Mouse (Mus musculus): ENCODE data around the gene Cdyl. TPM values are rescaled to one million over a fixed set of nuclear protein-coding genes. Genes with fewer than 3 reads are reported as not detected.

Gene Cdyl
- 17.6 and 19.1 TPM in 2 replicates for polyA plus RNA-seq (2014; fragmentation: Nextera tagmentation; extraction: Ambion mirVana)

DNA sequence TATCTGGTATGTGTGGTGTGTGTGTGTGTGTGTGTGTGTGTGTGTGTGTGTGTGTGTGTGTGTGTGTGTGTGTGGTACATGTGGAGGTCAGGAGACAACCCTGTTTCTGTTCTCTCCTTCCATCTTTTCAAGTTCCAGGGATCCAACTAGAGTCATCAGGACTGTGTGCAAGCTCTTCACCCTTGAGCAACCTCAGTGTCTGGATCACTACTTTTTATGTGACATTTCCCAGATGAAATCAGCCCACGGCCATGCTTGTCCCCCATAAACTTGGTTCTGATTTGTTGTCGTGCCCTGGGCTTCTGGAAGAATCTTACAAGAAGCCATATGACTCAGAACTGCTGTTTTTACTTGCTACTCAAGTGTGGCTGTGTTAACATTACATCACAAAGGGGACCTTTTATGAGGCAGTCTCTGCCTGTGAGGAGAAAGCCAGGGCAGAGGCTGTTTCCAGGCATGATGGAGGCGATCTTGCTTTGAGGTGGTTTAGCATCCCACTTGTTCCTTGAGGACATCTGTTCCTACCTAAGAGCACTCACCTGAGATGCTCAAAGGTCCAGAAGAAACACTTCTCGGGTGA, at the start of gene Cdyl:
Gene Cdyl (plus strand): TSS at position 428 of the 580 bp plus-strand sequence.
- no peaks in the 10 kb centered on the region for H3K9me3 ChIP-seq (ENCODE audit: control insufficient read depth, low read length)
- DNase-seq (ENCODE audit: low spot score) = no peak
- no peaks in the 10 kb centered on the region for H3K4me1 ChIP-seq (replicated peaks; ENCODE audit: control insufficient read depth, insufficient read depth, low read length)
- no peak within 1 kb of the TSS for H3K4me2 ChIP-seq
- no peak within 1 kb of the TSS for H3K27ac ChIP-seq (ENCODE audit: low read depth, low read length)
- no peak for ATAC-seq (replicated peaks; ENCODE audit: low FRiP score)
- no peaks in the 10 kb centered on the region for H3K36me3 ChIP-seq (ENCODE audit: control insufficient read depth, insufficient read depth, low read length)
- WGBS = 71% methylated on average over 4 of the region's 4 CpGs
- no peaks in the 10 kb centered on the region for H3K27me3 ChIP-seq (replicated peaks; ENCODE audit: control insufficient read depth, insufficient read depth, low read length)
- no peak within 1 kb of the TSS for H3K9ac ChIP-seq (ENCODE audit: low read depth, low read length)
- H3K4me3 ChIP-seq (ENCODE audit: low read depth, low read length) = no peak within 1 kb of the TSS

DNA sequence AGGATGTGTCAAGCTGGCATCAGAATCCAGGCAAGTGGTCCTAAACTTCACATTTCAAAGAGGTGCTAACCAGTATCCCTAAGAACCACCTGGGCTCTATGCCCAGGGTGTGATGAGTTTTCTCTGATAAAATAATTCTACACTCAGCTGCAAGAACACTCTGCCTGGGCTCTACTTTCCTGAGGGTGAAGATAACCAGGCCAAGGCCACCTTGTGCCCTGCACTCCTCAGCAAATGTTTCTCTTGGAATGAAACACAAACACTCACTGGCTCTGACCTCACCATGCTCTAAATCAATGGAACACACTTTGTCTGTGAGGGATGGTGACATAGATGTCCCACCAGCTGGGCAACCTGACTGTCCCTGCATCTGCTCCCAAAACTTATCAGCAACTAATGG, 48.9 kb upstream of the Cdyl start:
- Histone ChIP-seq H3K4me3 (ENCODE audit: low read depth, low read length) (no peak overlapping the region), H3K27me3 (replicated peaks; ENCODE audit: control insufficient read depth, insufficient read depth, low read length) (no peaks in the 10 kb centered on the region), H3K9ac (ENCODE audit: low read depth, low read length) (no peak overlapping the region), H3K36me3 (ENCODE audit: control insufficient read depth, insufficient read depth, low read length) (no peaks in the 10 kb centered on the region), H3K4me1 (replicated peaks; ENCODE audit: control insufficient read depth, insufficient read depth, low read length) (peaks cover 17% of the 10 kb centered on the region), H3K4me2 (no peak overlapping the region), H3K27ac (ENCODE audit: low read depth, low read length) (no peak overlapping the region), H3K9me3 (ENCODE audit: control insufficient read depth, low read length) (no peaks in the 10 kb centered on the region)
- DNase-seq (ENCODE audit: low spot score) (peak; percentile 15), ATAC-seq (replicated peaks; ENCODE audit: low FRiP score) (no peak)

DNA sequence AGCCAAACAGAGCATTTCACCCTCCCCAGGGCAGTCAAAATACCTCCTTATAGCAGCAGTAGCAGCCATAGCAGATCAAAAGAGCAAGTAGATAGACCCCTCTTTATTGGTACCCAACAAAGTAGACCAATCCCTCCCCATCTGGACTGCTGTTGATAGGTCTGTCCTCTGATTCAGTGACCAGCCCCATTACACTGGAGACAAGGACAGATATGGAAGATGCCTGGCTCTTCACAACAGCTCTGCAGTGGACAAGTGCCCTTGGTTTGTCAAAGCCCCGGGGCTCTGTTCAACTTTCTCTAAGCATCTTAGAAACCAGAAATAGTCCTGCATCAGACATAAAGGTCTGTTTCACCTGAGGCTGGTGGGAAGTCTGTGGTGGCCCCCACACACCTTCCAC, 47.1 kb upstream of the Cdyl start:
- Histone ChIP-seq H3K9ac (ENCODE audit: low read depth, low read length) (no peak overlapping the region), H3K9me3 (ENCODE audit: control insufficient read depth, low read length) (no peaks in the 10 kb centered on the region), H3K4me1 (replicated peaks; ENCODE audit: control insufficient read depth, insufficient read depth, low read length) (peaks cover 24% of the 10 kb centered on the region), H3K27me3 (replicated peaks; ENCODE audit: control insufficient read depth, insufficient read depth, low read length) (no peaks in the 10 kb centered on the region), H3K4me3 (ENCODE audit: low read depth, low read length) (no peak overlapping the region), H3K27ac (ENCODE audit: low read depth, low read length) (no peak overlapping the region), H3K4me2 (no peak overlapping the region), H3K36me3 (ENCODE audit: control insufficient read depth, insufficient read depth, low read length) (no peaks in the 10 kb centered on the region)
- ATAC-seq (replicated peaks; ENCODE audit: low FRiP score) (no peak), DNase-seq (ENCODE audit: low spot score) (peak; percentile 11)
- 84% methylated on average over 1 of the region's 1 CpGs for WGBS

DNA sequence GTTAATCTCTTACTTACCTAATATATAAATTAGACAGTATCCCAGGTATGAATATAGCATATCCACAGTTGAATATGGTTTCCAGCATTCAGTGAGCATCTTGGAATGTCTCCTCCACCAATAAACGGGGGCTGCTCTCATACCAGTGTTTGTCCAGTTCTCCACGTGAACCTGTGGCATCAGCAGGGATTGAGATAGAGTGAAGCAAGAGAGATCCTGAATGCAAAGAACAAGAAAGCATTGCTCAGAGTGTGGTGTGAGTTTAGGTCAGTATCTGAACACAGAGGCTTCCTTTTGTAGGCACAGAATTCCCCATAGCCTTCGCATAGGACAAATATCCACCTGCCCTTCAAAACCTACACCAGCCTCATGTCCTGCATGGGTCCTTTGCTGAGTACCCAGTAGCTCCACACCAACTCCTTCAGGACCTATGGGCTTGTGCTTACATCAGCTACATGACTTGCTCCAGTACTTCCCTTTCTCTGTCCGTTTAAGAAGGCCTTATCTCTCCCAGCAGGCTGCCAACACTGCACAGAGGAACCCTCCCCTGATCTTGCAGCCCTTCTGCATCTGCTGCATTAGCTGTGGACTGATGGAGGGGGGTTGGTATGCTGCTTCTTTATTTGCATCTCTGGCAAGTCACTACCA, 44.7 kb upstream of the Cdyl start:
- Histone ChIP-seq H3K9ac (ENCODE audit: low read depth, low read length) (0 out of 2 replicates have a peak overlapping the region, but pooled peaks have one; percentile 9), H3K4me1 (replicated peaks; ENCODE audit: control insufficient read depth, insufficient read depth, low read length) (peaks cover 22% of the 10 kb centered on the region), H3K9me3 (ENCODE audit: control insufficient read depth, low read length) (no peaks in the 10 kb centered on the region), H3K4me3 (ENCODE audit: low read depth, low read length) (no peak overlapping the region), H3K27ac (ENCODE audit: low read depth, low read length) (peak overlapping the region; percentile 75), H3K27me3 (replicated peaks; ENCODE audit: control insufficient read depth, insufficient read depth, low read length) (no peaks in the 10 kb centered on the region), H3K4me2 (peak overlapping the region; percentile 18; the same call in 1 of the 2 replicates), H3K36me3 (ENCODE audit: control insufficient read depth, insufficient read depth, low read length) (no peaks in the 10 kb centered on the region)
- ATAC-seq (replicated peaks; ENCODE audit: low FRiP score) (peak; percentile 99), DNase-seq (ENCODE audit: low spot score) (peak; percentile 38)
- 30% methylated on average over 4 of the region's 4 CpGs for WGBS

DNA sequence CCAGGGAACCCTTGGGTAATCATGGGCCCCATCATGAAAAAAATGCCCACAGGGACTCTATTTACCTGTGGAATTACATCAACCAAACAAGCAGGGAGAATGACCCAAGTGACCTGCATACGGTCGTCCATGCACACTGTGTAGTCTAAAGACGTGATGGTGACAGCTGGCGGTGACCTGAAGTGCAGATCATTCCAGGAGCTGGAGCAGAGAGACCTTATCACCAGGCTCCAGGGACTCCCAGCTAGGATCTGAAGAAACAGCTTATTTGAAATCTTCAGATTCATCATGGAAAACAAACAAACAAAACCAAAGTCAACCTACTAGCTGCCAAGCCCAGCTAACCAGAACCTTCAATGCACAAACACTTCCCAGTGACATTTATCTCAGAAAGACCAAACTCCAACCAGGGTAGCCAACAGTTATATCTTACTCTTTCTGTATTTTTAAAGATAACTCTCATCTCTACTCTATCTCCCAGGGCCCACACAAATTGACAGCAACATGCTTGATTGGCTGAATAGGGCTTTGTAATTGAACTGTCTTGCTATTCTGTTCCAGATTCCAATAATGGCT, 43.0 kb upstream of the Cdyl start:
- peak overlapping the region; percentile 16; the same call in 1 of the 2 replicates for H3K4me2 ChIP-seq
- H3K27ac ChIP-seq (ENCODE audit: low read depth, low read length) = peak overlapping the region; percentile 15; the same call in 1 of the 2 replicates
- peak; percentile 30; the same call in 1 of the 2 replicates for ATAC-seq (replicated peaks; ENCODE audit: low FRiP score)

DNA sequence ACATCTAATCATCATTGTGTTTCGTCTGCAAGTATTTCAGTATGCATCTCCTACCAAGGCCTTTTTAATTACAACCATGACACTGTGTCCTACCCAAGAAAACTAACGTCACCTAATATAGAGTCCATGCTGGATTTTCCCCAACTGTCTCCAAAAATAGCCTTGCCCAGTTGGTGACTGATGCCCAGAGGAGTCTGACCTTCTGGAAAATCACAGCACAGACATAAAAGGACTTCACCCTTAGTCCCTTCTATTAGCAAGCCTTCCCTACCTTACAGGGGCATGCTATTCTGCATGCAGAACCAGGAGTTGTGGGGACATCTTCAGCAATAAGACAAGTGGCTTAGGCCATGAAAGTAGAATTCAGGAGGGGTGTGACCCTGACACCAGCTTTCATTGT, 40.3 kb upstream of the Cdyl start:
- Histone ChIP-seq H3K4me2 (no peak overlapping the region), H3K27me3 (replicated peaks; ENCODE audit: control insufficient read depth, insufficient read depth, low read length) (no peaks in the 10 kb centered on the region), H3K27ac (ENCODE audit: low read depth, low read length) (no peak overlapping the region), H3K36me3 (ENCODE audit: control insufficient read depth, insufficient read depth, low read length) (no peaks in the 10 kb centered on the region), H3K9me3 (ENCODE audit: control insufficient read depth, low read length) (no peaks in the 10 kb centered on the region), H3K4me3 (ENCODE audit: low read depth, low read length) (no peak overlapping the region), H3K4me1 (replicated peaks; ENCODE audit: control insufficient read depth, insufficient read depth, low read length) (peaks cover 22% of the 10 kb centered on the region), H3K9ac (ENCODE audit: low read depth, low read length) (no peak overlapping the region)
- ATAC-seq (replicated peaks; ENCODE audit: low FRiP score) (no peak), DNase-seq (ENCODE audit: low spot score) (no peak)
- 76% methylated on average over 2 of the region's 2 CpGs for WGBS

More for the DNA sequence above, 43.0 kb upstream of the Cdyl start:
- Histone ChIP-seq H3K4me1 (replicated peaks; ENCODE audit: control insufficient read depth, insufficient read depth, low read length) (peaks cover 22% of the 10 kb centered on the region), H3K36me3 (ENCODE audit: control insufficient read depth, insufficient read depth, low read length) (no peaks in the 10 kb centered on the region), H3K9me3 (ENCODE audit: control insufficient read depth, low read length) (no peaks in the 10 kb centered on the region), H3K4me3 (ENCODE audit: low read depth, low read length) (no peak overlapping the region), H3K9ac (ENCODE audit: low read depth, low read length) (no peak overlapping the region), H3K27me3 (replicated peaks; ENCODE audit: control insufficient read depth, insufficient read depth, low read length) (no peaks in the 10 kb centered on the region)
- WGBS = 58% methylated on average over 4 of the region's 4 CpGs
- DNase-seq (ENCODE audit: low spot score) = no peak

DNA sequence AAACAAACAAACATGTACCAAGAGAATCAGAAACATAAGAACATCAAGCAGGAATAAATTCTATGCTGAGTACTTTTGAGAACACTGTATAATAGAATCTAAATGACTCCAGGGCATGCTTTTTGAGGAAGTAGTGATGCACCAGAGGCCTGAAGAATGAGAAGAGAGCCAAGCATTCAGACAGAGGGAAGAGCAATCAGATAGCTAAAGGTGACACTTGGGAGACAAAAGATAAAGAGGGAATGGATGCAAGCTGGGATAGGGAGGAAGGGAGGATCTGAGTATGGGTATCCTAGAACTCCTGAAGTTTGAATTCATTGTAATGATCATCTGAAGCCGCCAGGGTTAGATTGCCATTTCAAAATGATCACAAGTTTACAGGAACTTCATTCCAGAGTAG, 38.9 kb upstream of the Cdyl start:
- 61% methylated on average over 1 of the region's 1 CpGs for WGBS

DNA sequence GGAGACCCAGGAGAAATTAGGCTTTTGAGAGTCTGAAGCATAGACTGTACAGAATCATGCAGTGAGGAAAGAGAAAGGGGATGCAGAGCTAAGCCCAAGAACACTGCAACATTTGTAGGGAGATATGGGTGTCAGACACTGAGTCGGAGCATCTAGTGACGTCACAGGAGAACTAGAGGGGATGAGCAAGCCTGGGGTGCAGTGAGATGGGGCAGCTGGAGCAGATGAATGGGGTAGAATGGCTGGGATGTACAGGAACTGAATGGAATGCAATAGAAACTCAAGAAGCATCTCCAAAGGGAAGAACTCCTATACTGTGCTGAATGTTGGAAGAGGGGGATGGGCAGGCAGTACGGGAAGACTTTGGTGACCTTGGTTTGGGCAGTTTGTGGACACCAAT, 34.8 kb upstream of the Cdyl start:
- H3K9ac ChIP-seq (ENCODE audit: low read depth, low read length) = no peak overlapping the region
- no peak overlapping the region for H3K27ac ChIP-seq (ENCODE audit: low read depth, low read length)
- WGBS = 91% methylated on average over 3 of the region's 3 CpGs
- H3K27me3 ChIP-seq (replicated peaks; ENCODE audit: control insufficient read depth, insufficient read depth, low read length) = no peaks in the 10 kb centered on the region
- no peak overlapping the region for H3K4me2 ChIP-seq
- no peaks in the 10 kb centered on the region for H3K4me1 ChIP-seq (replicated peaks; ENCODE audit: control insufficient read depth, insufficient read depth, low read length)
- H3K4me3 ChIP-seq (ENCODE audit: low read depth, low read length) = no peak overlapping the region
- ATAC-seq (replicated peaks; ENCODE audit: low FRiP score) = no peak
- DNase-seq (ENCODE audit: low spot score) = no peak
- H3K36me3 ChIP-seq (ENCODE audit: control insufficient read depth, insufficient read depth, low read length) = no peaks in the 10 kb centered on the region
- no peaks in the 10 kb centered on the region for H3K9me3 ChIP-seq (ENCODE audit: control insufficient read depth, low read length)

More for the DNA sequence above, 38.9 kb upstream of the Cdyl start:
- Histone ChIP-seq H3K27me3 (replicated peaks; ENCODE audit: control insufficient read depth, insufficient read depth, low read length) (no peaks in the 10 kb centered on the region), H3K9me3 (ENCODE audit: control insufficient read depth, low read length) (no peaks in the 10 kb centered on the region), H3K4me1 (replicated peaks; ENCODE audit: control insufficient read depth, insufficient read depth, low read length) (peaks cover 11% of the 10 kb centered on the region), H3K9ac (ENCODE audit: low read depth, low read length) (no peak overlapping the region), H3K27ac (ENCODE audit: low read depth, low read length) (no peak overlapping the region), H3K4me3 (ENCODE audit: low read depth, low read length) (no peak overlapping the region), H3K4me2 (no peak overlapping the region), H3K36me3 (ENCODE audit: control insufficient read depth, insufficient read depth, low read length) (no peaks in the 10 kb centered on the region)
- no peak for ATAC-seq (replicated peaks; ENCODE audit: low FRiP score)
- DNase-seq (ENCODE audit: low spot score) = peak; percentile 7

Data from liver, embryonic 11.5 days (tissue).